Mouse (Mus musculus) 416B (cell line): ENCODE measurements at regions not wholly inside any gene's neighbourhood (a gene's known extent, or its start where the extent isn't known, plus 50 kb on each side); places are given as distances from the start of the nearest gene placed in this dataset.

Source experiments
- DNase-seq: peaks from one replicate; pipeline ENCODE4 v3.0.0; 2011; ENCODE audit warnings: low read depth

- no peak for DNase-seq
Observed at GRCm38 (mm10) chr6:127348770-127349409, 97.8 kb upstream of the Parp11 start.

GRCm38 (mm10) chr6:127349479-127350110 is 97.0 kb upstream of the Parp11 start:
- no peak for DNase-seq

GRCm38 (mm10) chr6:127351691-127352090 is 94.9 kb upstream of the Parp11 start:
- DNase-seq, result peak; percentile 31

DNA sequence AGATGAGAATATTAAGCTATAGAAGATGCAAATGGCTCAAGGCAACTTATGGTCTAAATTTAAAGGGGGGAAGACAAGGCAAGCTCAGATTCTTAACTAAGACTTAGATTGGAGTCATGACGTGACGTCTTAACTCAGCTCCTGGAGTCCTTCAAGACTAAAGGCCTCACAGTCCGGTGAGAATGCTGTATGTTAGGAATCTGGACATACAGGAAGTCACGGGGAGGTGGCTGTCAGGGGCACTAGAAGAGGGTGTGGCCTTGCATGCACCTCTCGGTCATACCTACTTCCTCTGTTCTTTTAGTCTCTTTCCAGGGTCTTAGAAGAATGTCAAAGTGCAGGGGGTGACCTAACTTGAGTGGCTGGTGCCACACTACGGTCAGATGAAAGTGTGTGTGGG is 91.5 kb upstream of the Parp11 start:
- no peak for DNase-seq

DNA sequence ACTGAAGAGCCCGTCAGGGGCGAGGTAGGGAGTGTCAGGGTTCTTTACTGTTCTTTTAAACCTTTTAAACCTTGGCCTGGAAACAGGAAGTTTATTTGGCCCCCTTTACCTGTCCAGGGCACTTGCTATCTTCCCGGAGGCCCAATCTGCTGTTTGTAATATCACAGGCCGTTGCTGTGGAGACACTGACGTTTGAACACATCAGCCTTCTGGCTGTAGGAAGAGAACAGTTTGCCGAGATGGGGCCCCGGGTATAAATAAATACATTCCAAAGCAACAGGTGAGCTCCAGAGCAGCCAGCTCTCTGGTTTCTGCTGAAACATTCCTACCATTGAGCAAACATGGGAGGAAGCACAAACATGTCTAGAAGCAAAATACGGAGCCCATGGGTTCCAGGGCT is 90.2 kb upstream of the Parp11 start:
- no peak for DNase-seq

DNA sequence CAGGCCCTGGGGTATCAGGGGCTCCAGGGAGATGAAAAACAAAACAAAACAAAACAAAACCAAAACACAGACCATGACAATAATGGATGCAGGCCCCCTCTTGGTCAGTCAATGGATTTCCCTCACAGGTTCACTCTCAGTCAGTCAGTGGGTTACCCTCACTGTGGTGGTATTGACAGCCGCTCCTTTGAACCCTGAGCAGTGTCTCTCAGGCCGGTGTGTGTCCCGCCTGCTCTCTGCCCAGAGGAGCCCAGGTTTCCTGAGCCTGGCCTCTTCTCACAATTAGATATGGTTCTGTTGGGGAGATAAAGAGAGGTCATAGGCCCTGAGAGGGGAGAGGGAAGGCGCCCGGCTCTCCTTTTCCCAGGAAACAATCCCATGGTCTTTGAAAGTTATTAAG is 87.8 kb upstream of the Parp11 start:
- DNase-seq, result no peak

GRCm38 (mm10) chr6:127359391-127359874 is 87.2 kb upstream of the Parp11 start:
- DNase-seq, result peak; percentile 81

GRCm38 (mm10) chr6:127362166-127362565 is 84.5 kb upstream of the Parp11 start:
- no peak for DNase-seq

- DNase-seq, result no peak
Observed at GRCm38 (mm10) chr6:127362966-127363752, 83.5 kb upstream of the Parp11 start.

DNA sequence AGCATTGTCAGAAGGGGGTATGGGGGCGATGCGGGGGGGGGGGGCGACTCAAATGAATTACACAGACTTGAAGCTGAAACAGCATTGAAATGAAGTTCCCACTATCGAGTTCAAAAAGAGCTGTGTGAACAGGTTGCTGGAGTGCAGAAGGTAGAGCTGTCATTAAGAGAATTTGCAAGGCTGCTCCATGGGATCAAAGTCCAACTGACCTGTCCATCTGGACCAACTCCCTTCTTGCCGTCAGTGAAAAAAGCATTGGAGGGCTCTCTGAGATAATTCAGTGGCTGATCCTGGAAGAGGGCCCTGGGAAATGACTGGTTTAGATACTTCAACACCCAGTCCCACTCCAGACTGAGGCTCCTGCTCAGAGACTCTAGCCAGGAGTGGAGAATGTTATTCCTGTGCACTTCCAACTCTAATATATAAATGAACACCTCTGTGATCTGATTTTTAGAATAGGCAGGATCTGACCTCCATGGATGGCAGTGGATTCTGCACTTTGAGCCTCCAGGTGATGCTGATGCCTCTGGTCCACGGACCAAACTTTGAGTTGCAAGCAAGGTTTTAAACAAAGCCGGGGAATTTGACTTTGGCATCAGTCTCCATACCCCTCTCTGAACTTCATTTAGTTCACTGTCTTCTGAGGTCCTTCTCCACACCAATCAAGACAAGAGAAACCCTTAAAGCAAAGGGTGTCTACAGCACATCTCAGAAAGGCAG is 82.6 kb upstream of the Parp11 start:
- no peak for DNase-seq

- DNase-seq, result no peak
Observed at GRCm38 (mm10) chr6:127364591-127365187, 82.0 kb upstream of the Parp11 start.

- DNase-seq, result no peak
Observed at GRCm38 (mm10) chr6:127365246-127365645, 81.4 kb upstream of the Parp11 start.

GRCm38 (mm10) chr6:127365651-127366050 is 81.0 kb upstream of the Parp11 start:
- DNase-seq, result no peak

DNA sequence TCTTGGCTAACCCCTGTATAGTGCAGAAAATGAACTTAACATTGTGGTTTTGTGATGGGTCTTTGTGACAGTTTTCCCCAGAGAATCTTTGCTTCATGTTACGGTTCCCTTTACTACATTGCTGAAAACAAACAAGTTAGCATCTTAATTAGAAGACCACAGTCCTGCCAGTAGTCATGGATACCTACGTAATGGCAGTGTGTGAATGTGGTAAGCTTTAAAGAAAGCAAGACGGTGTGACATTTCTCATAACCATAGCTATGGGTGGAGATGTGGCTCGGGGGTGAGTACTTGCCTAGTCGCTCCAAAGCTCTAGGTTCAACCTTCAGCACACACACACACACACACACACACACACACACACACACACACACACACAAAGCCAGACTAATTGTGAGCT is 73.6 kb upstream of the Parp11 start:
- no peak for DNase-seq

- peak; percentile 10 for DNase-seq
Observed at GRCm38 (mm10) chr6:127373797-127374463, 72.7 kb upstream of the Parp11 start.

DNA sequence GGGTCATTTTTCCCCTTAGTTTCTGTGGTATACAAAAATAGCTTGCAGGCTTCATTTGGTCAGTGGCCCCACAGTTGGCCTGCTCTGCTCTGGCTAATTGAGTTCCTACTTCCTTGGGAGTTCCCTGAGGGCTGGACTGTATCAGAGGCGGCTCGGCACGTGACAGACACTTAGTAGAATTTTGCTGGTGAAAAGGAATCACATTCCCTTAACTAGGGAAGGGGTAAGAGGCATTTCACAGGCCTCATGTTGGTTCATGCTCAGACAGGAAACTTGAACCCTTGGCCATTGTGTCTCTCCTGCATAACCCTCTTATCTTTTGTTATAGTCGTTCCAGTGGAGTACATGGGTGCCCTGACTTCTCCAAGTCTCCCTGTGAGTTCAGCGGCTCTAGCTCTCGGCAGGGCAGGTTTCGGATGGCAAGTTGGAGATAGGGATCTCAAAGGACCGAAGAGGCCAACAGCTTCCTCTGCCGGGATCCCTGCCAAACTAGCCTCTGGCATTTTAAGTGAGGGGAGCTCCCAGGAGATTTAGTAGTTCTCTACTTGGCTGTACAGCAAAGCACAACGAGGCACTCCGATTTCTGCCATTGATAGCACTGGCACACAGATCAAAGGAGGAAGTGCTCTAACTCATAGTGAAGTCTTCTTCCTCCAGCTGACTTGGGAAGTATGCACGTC is 72.0 kb upstream of the Parp11 start:
- DNase-seq, result no peak

- no peak for DNase-seq
Observed at GRCm38 (mm10) chr6:127375144-127375529, 71.5 kb upstream of the Parp11 start.

DNA sequence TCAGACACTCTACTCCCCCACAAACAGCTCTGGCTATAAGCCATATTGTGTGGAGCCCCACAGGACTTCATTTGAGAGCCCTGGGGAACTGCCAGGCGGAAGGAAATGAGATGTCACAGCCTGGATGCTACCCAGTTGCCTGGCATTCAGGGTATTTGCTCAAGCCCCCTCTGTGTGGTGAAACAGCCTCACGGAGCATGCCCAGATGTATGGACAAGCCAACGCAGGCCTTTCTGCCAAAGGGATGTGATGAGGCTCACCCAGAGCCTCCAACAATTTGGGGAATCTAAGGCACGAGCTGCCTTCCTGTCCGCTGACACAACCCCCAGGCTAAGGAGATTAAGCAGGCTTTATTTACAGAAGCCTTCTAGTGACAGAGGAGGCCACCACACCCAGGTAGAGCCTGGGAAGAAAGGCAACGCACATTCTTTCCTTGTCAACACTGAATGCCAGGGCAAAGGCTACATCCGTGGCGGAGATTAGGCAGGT is 70.9 kb upstream of the Parp11 start:
- peak; percentile 29 for DNase-seq

GRCm38 (mm10) chr6:127378701-127379100 is 67.9 kb upstream of the Parp11 start:
- no peak for DNase-seq

- peak; percentile 69 for DNase-seq
Observed at GRCm38 (mm10) chr6:127379511-127379910, 67.1 kb upstream of the Parp11 start.
